Mouse (Mus musculus) hindbrain, embryonic 13.5 days (tissue): ENCODE data around the gene Gm10392. TPM values are rescaled to one million over a fixed set of nuclear protein-coding genes. Genes with fewer than 3 reads are reported as not detected.

Source experiments
- ATAC-seq: fragments of 200-750 bp; cut with Nextera tagmentation; 2 replicates; pipeline ENCODE4 v1.8.0; 2017; ENCODE audit warnings: moderate TSS enrichment; ENCODE audit not compliant: low FRiP score
- H3K27ac ChIP-seq: fragments of 300-500 bp; sonication (generic); 2 replicates; pipeline ENCODE4 v1.5.1; 2015; ENCODE audit warnings: inconsistent platforms, mild to moderate bottlenecking, moderate library complexity
- H3K27me3 ChIP-seq: fragments of 300-500 bp; sonication (generic); 2 replicates; pipeline ENCODE4 v1.6.1; 2015; ENCODE audit warnings: mild to moderate bottlenecking, inconsistent platforms
- H3K36me3 ChIP-seq: fragments of 300-500 bp; sonication (generic); 2 replicates; pipeline ENCODE4 v1.6.1; 2015; ENCODE audit warnings: mild to moderate bottlenecking, inconsistent platforms
- H3K4me1 ChIP-seq: fragments of 300-500 bp; sonication (generic); replicated peaks from 2 replicates; pipeline ENCODE4 v1.6.1; 2015; ENCODE audit warnings: inconsistent platforms
- H3K4me2 ChIP-seq: fragments of 300-500 bp; sonication (generic); 2 replicates; pipeline ENCODE4 v1.6.1; 2015; ENCODE audit warnings: inconsistent platforms, mild to moderate bottlenecking, moderate library complexity
- H3K4me3 ChIP-seq: fragments of 300-500 bp; sonication (generic); 2 replicates; pipeline ENCODE4 v1.5.1; 2015; ENCODE audit warnings: mild to moderate bottlenecking, inconsistent platforms
- H3K9ac ChIP-seq: fragments of 300-500 bp; sonication (generic); 2 replicates; pipeline ENCODE4 v1.6.1; 2015; ENCODE audit warnings: mild to moderate bottlenecking, inconsistent platforms
- H3K9me3 ChIP-seq: fragments of 300-500 bp; sonication (generic); 2 replicates; pipeline ENCODE4 v1.6.1; 2016; ENCODE audit warnings: inconsistent platforms
- WGBS: fragments of 180-500 bp; shearing (Covaris S2); methylation state at CpG from one replicate; pipeline ENCODE4 v1.1.7; 2015; 5-methylcytosine and 5-hydroxymethylcytosine counted together
- polyA plus RNA-seq: library from polyadenylated mRNA; unstranded; fragments of >200 nt; fragmentation: Nextera tagmentation; extraction: Ambion mirVana; gene quantifications from 2 replicates; pipeline ENCODE4 v1.2.1, GENCODE M21; 2015

The Gm10392 gene
- polyA plus RNA-seq, 1 experiment from 2014 or later: not detected

- Histone ChIP-seq H3K9ac (no peak overlapping the region), H3K9me3 (no peaks in the 10 kb centered on the region), H3K27me3 (no peaks in the 10 kb centered on the region), H3K4me3 (no peak overlapping the region), H3K27ac (no peak overlapping the region), H3K4me2 (no peak overlapping the region), H3K36me3 (peaks cover 71% of the 10 kb centered on the region), H3K4me1 (peaks cover 17% of the 10 kb centered on the region)
- no peak for ATAC-seq
- 92% methylated on average over 22 of the region's 22 CpGs for WGBS
Measured at GRCm38 (mm10) chr11:77505291-77505980, 13.6 kb downstream of the Gm10392 start.

DNA sequence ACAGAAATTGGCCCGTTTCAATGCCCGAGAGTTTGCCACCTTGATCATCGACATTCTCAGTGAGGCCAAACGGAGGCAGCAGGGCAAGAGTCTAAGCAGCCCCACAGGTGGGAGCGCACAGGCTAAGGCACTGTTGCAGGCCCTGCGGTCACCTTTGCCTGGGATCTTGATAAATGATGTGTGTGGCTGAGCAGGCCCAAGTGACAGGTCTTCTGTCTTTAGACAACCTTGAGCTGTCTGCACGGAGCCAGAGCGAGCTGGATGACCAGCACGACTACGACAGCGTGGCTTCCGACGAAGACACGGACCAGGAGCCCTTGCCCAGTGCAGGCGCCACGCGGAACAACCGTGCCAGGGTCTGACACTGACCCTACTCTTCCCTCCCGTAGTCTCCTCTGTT lies 14.6 kb downstream of the Gm10392 start:
- Histone ChIP-seq H3K4me3 (no peak overlapping the region), H3K36me3 (peaks cover 82% of the 10 kb centered on the region), H3K27me3 (no peaks in the 10 kb centered on the region), H3K9me3 (no peaks in the 10 kb centered on the region), H3K27ac (no peak overlapping the region), H3K4me2 (no peak overlapping the region), H3K4me1 (peaks cover 28% of the 10 kb centered on the region), H3K9ac (no peak overlapping the region)
- ATAC-seq: no peak
- 96% methylated on average over 19 of the region's 19 CpGs for WGBS

- Histone ChIP-seq H3K27me3 (no peaks in the 10 kb centered on the region), H3K9me3 (no peaks in the 10 kb centered on the region), H3K4me1 (peaks cover 33% of the 10 kb centered on the region), H3K36me3 (peaks cover 82% of the 10 kb centered on the region), H3K4me2 (no peak overlapping the region), H3K27ac (no peak overlapping the region), H3K4me3 (no peak overlapping the region), H3K9ac (no peak overlapping the region)
- 75% methylated on average over 3 of the region's 3 CpGs for WGBS
- ATAC-seq: no peak
Measured at GRCm38 (mm10) chr11:77503511-77503910, 15.5 kb downstream of the Gm10392 start.

- Histone ChIP-seq H3K9ac (no peak overlapping the region), H3K9me3 (no peaks in the 10 kb centered on the region), H3K27ac (no peak overlapping the region), H3K4me2 (no peak overlapping the region), H3K4me3 (no peak overlapping the region), H3K36me3 (peaks cover 78% of the 10 kb centered on the region), H3K4me1 (peaks cover 38% of the 10 kb centered on the region), H3K27me3 (no peaks in the 10 kb centered on the region)
- WGBS: 86% methylated on average over 6 of the region's 6 CpGs
- ATAC-seq: no peak
Measured at GRCm38 (mm10) chr11:77502481-77502880, 16.5 kb downstream of the Gm10392 start.

DNA sequence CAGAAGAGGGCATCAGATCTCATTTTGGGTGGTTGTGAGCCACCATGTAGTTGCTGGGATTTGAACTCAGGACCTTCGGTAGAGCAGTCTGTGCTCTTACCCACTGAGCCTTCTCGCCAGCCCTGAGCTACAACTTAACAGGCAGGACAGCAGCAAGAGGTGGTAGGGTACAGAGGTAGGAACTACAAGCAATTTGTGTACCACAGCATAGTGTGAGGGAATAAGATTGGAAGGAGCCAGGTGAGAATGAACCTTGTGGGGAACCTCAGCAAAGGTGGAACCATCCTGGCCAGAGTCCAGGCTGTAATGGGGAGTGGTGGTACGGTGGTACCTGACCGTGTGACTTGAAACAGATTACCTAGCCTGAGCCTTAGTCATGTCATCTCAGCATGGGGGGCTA lies 17.0 kb downstream of the Gm10392 start:
- Histone ChIP-seq H3K27ac (no peak overlapping the region), H3K9me3 (no peaks in the 10 kb centered on the region), H3K4me2 (no peak overlapping the region), H3K4me3 (no peak overlapping the region), H3K27me3 (no peaks in the 10 kb centered on the region), H3K9ac (no peak overlapping the region), H3K4me1 (peaks cover 43% of the 10 kb centered on the region), H3K36me3 (peaks cover 73% of the 10 kb centered on the region)
- WGBS: 93% methylated on average over 4 of the region's 4 CpGs
- no peak for ATAC-seq

GRCm38 (mm10) chr11:77501392-77501791 lies 17.6 kb downstream of the Gm10392 start:
- Histone ChIP-seq H3K9me3 (no peaks in the 10 kb centered on the region), H3K4me1 (peaks cover 46% of the 10 kb centered on the region), H3K27ac (0 out of 2 replicates have a peak overlapping the region, but pooled peaks have one; percentile 30), H3K27me3 (no peaks in the 10 kb centered on the region), H3K4me3 (no peak overlapping the region), H3K4me2 (no peak overlapping the region), H3K36me3 (peaks cover 67% of the 10 kb centered on the region), H3K9ac (no peak overlapping the region)
- ATAC-seq: no peak
- 20% methylated on average over 5 of the region's 5 CpGs for WGBS

GRCm38 (mm10) chr11:77500361-77501325 lies 18.4 kb downstream of the Gm10392 start:
- Histone ChIP-seq H3K4me3 (no peak overlapping the region), H3K4me1 (peaks cover 54% of the 10 kb centered on the region), H3K27me3 (no peaks in the 10 kb centered on the region), H3K4me2 (no peak overlapping the region), H3K27ac (peak overlapping the region; percentile 30; the same call in 1 of the 2 replicates), H3K36me3 (peaks cover 59% of the 10 kb centered on the region), H3K9ac (peak overlapping the region; percentile 36; the same call in 1 of the 2 replicates), H3K9me3 (no peaks in the 10 kb centered on the region)
- ATAC-seq: no peak
- WGBS: 73% methylated on average over 17 of the region's 17 CpGs

DNA sequence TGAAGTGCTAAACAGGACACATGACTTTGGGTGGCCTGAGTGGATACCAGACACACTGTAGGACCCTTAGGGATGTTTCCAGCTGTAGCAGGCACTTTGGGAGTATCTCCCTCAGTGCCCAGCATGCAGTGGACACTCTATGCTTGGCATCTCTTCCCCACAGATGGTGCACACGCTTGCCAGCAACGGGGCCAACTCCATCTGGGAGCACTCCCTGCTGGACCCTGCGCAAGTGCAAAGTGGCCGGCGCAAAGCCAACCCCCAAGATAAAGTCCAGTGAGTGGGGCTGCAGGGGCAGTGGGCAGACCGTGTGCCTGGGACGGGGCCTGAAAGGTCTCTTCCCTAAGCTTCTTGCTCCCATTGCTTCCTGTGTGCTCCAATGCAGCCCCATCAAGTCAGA lies 19.6 kb downstream of the Gm10392 start:
- H3K9me3 ChIP-seq: no peaks in the 10 kb centered on the region
- no peak for ATAC-seq
- no peak overlapping the region; the same call in 1 of the 2 replicates for H3K9ac ChIP-seq
- H3K4me2 ChIP-seq: no peak overlapping the region
- H3K4me3 ChIP-seq: no peak overlapping the region
- peaks cover 67% of the 10 kb centered on the region for H3K4me1 ChIP-seq
- 86% methylated on average over 7 of the region's 7 CpGs for WGBS
- peaks cover 47% of the 10 kb centered on the region for H3K36me3 ChIP-seq
- no peak overlapping the region for H3K27ac ChIP-seq
- H3K27me3 ChIP-seq: no peaks in the 10 kb centered on the region

DNA sequence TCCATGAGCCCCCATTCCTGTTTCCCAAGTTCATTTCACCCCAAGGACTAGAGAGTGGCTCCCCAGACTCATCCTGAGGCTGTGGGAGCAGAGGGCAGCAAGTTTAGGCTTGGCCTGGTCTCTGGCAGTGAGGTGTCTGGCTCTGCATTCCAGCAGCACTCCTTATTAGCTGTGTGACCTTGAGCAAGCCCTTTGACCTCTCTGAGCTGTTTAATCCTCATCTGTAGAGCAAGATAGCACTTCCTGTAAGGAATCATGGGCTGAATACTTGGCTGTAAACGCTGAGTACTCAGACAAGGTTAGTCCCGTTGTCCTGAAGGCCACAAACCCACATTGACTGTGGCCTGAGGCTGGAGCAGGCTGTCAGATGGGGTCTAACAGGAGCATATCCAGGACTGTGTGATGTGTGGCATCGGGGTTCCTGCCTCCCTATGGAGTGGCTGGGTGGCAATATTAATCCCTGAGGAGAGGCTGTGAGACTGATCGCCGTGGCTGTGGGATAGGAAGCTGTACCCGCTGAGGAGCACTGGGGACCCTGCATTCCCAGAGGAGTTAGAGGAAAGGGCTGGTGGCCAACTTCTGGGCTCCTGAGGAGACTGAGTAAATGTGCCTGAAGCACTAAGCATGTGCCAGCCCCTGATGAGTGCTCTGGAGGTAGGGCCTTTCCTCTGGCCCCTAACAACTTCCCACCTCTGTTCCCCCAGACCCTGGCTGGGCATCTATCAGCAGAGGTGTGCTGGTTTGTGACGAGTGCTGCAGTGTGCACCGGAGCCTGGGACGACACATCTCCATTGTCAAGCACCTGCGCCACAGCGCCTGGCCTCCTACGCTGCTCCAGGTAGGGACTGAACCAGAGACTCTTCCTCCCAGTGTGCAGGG lies 20.5 kb downstream of the Gm10392 start:
- Histone ChIP-seq H3K27ac (peak overlapping the region; percentile 60), H3K9me3 (no peaks in the 10 kb centered on the region), H3K36me3 (peaks cover 38% of the 10 kb centered on the region), H3K27me3 (no peaks in the 10 kb centered on the region), H3K4me2 (no peak overlapping the region), H3K9ac (0 out of 2 replicates have a peak overlapping the region, but pooled peaks have one; percentile 9), H3K4me3 (no peak overlapping the region), H3K4me1 (peaks cover 74% of the 10 kb centered on the region)
- WGBS: 68% methylated on average over 12 of the region's 12 CpGs
- no peak for ATAC-seq

- Histone ChIP-seq H3K9ac (0 out of 2 replicates have a peak overlapping the region, but pooled peaks have one; percentile 9), H3K4me1 (peaks cover 76% of the 10 kb centered on the region), H3K27ac (peak overlapping the region; percentile 60), H3K9me3 (no peaks in the 10 kb centered on the region), H3K4me3 (no peak overlapping the region), H3K36me3 (peaks cover 32% of the 10 kb centered on the region), H3K4me2 (no peak overlapping the region), H3K27me3 (no peaks in the 10 kb centered on the region)
- WGBS: 16% methylated on average over 4 of the region's 4 CpGs
- no peak for ATAC-seq
Measured at GRCm38 (mm10) chr11:77497851-77498250, 21.1 kb downstream of the Gm10392 start.

GRCm38 (mm10) chr11:77497341-77497756 lies 21.6 kb downstream of the Gm10392 start:
- H3K4me2 ChIP-seq: no peak overlapping the region
- H3K4me1 ChIP-seq: peaks cover 81% of the 10 kb centered on the region
- no peak overlapping the region for H3K9ac ChIP-seq
- H3K4me3 ChIP-seq: no peak overlapping the region
- WGBS: 19% methylated on average over 6 of the region's 6 CpGs
- H3K27me3 ChIP-seq: no peaks in the 10 kb centered on the region
- H3K36me3 ChIP-seq: peaks cover 27% of the 10 kb centered on the region
- no peaks in the 10 kb centered on the region for H3K9me3 ChIP-seq
- H3K27ac ChIP-seq: peak overlapping the region; percentile 62; the same call in 1 of the 2 replicates
- no peak for ATAC-seq
